Mouse (Mus musculus): ENCODE results near the gene Elovl7. TPM values are rescaled to one million over a fixed set of nuclear protein-coding genes. Genes with fewer than 3 reads are reported as not detected.

Elovl7 gene
- polyA plus RNA-seq, 1 experiment = 0.27 TPM

DNA sequence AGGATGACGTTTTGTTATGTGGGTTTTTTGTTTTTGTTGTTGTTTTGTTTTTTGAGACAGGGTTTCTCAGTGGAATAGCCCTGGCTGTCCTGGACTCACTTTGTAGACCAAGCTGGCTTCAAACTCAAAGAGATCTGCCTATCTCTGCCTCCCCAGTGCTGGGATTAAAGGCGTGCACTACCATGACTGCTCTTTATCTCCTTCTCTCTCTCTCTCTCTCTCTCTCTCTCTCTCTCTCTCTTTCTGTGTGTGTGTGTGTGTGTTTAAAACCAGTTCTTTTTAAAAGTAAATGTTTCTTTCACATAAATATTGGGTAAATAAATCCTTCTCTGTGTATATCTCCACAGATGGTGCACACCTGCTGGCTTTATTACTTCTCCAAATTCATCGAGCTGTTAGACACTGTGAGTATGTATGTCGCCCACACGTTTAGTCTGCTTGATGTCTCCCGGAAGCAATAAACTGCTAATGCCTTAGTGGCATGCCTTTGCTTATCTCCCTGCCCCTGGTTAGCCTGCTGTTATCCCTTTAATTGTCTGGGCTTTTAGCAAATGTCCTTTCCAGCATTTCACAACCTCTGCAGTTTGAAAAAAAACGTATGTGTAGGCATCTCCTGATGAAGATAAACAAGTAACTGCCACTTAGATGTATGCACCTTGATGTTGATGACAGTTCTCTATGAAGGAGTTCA is 57.4 kb downstream of the Elovl7 start:
- Histone ChIP-seq H3K4me3 (ENCODE audit: insufficient read depth, low read length) (no peak overlapping the region), H3K4me1 (ENCODE audit: control insufficient read depth, insufficient read depth, low read length) (peaks cover 13% of the 10 kb centered on the region)
- TF ChIP-seq POLR2A (IDR thresholded peaks at IDR 0.05; ENCODE audit: borderline replicate concordance, low read depth, low read length) (no peak), CTCF (IDR thresholded peaks at IDR 0.05; ENCODE audit: low read depth, low read length) (no peak)

DNA sequence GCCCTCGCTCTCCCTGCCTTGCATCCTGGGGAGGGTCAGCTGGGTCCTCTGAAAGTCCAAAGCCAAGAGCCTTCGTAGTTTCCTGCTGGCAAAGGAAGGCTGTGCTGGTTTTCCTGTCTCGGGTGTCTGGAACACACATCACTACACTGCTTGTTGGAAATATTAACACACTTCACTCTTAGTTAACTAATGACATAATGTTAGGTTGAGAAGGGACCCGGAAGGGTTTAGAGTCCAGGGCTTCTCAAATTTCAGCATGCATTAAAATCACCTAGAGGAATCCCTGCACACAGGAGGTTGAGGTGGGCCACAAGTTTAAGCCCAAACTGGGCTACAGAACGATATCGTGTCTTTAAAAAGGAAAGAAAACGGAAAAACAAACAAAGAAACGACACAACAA is 58.1 kb downstream of the Elovl7 start:
- H3K4me3 ChIP-seq (ENCODE audit: insufficient read depth, low read length) = no peak overlapping the region
- H3K27ac ChIP-seq (ENCODE audit: insufficient read depth, low read depth, low read length) = no peak overlapping the region
- peaks cover 16% of the 10 kb centered on the region for H3K4me1 ChIP-seq (ENCODE audit: control insufficient read depth, insufficient read depth, low read length)
- TF ChIP-seq CTCF (IDR thresholded peaks at IDR 0.05; ENCODE audit: low read depth, low read length) (no peak), POLR2A (IDR thresholded peaks at IDR 0.05; ENCODE audit: borderline replicate concordance, low read depth, low read length) (no peak)

More for the DNA sequence above, 57.4 kb downstream of the Elovl7 start:
- no peak overlapping the region for H3K27ac ChIP-seq (ENCODE audit: insufficient read depth, low read depth, low read length)

DNA sequence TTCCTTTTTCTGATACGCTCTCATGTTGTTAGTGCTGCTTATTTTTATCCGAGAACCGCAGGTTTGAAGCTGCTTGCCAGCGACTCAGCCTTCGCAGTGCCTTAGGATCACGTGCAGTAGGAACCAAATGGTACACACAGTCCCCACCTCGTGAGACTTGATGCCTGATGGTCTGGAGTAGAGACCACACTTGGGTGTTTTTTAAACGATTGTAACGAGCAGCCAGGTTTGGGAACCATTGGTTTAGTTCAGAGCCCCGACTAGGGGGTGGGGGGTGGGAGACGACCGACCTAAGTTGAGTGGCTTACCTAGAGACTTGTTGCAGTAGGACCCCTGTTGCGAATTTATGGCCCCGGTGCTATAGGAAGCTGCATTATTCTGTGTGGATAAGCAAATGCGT is 58.8 kb downstream of the Elovl7 start:
- peaks cover 12% of the 10 kb centered on the region for H3K4me1 ChIP-seq (ENCODE audit: control insufficient read depth, insufficient read depth, low read length)
- no peak overlapping the region for H3K27ac ChIP-seq (ENCODE audit: insufficient read depth, low read depth, low read length)
- H3K4me3 ChIP-seq (ENCODE audit: insufficient read depth, low read length) = no peak overlapping the region
- TF ChIP-seq CTCF (IDR thresholded peaks at IDR 0.05; ENCODE audit: low read depth, low read length) (no peak), POLR2A (IDR thresholded peaks at IDR 0.05; ENCODE audit: borderline replicate concordance, low read depth, low read length) (no peak)

DNA sequence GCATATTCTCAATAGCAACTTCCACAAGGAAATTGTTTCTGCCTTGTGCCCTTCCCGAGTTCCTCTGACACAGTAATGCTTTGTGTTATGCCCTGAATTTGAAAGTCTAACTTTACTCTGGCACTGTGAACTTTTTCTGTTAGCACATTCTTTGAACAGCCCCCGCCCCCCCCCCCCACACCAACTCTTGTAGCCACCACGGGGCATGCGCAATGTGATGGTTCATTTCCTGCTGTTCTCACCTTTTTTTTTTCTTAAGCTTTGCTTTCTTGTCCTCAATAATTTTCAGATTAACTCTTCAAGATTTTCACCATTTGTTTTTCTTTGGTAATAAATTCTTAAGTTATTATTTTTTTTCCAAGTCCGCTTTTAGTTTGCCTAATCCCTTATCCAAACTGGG is 59.3 kb downstream of the Elovl7 start:
- no peak overlapping the region for H3K27ac ChIP-seq (ENCODE audit: insufficient read depth, low read depth, low read length)
- no peak overlapping the region for H3K4me3 ChIP-seq (ENCODE audit: insufficient read depth, low read length)
- H3K4me1 ChIP-seq (ENCODE audit: control insufficient read depth, insufficient read depth, low read length) = peaks cover 11% of the 10 kb centered on the region
- TF ChIP-seq POLR2A (IDR thresholded peaks at IDR 0.05; ENCODE audit: borderline replicate concordance, low read depth, low read length) = no peak
- no peak for TF ChIP-seq CTCF (IDR thresholded peaks at IDR 0.05; ENCODE audit: low read depth, low read length)

DNA sequence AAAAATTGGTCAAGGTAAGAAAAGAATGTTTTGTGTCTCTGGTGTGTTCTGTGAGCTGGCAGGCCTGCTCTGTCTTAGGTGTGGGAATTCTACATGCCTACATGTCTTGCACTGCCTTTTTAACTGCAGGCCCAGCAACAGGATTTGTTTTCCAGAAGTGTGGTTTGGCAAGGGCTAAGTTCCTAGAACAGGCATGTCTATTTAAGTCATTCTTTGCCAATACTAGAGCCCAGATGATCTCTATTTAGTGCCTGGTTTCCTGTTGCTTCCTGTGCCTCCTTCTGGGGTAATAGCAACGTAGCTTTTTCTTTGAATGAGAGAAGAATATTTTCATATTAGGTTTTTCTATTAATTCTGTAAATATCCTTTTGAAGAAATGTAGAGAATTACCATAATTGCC is 62.4 kb downstream of the Elovl7 start:
- H3K4me3 ChIP-seq (ENCODE audit: insufficient read depth, low read length) = no peak overlapping the region
- TF ChIP-seq POLR2A (IDR thresholded peaks at IDR 0.05; ENCODE audit: borderline replicate concordance, low read depth, low read length) = no peak
- no peak for TF ChIP-seq CTCF (IDR thresholded peaks at IDR 0.05; ENCODE audit: low read depth, low read length)
- H3K27ac ChIP-seq (ENCODE audit: insufficient read depth, low read depth, low read length) = no peak overlapping the region
- peaks cover 11% of the 10 kb centered on the region for H3K4me1 ChIP-seq (ENCODE audit: control insufficient read depth, insufficient read depth, low read length)

DNA sequence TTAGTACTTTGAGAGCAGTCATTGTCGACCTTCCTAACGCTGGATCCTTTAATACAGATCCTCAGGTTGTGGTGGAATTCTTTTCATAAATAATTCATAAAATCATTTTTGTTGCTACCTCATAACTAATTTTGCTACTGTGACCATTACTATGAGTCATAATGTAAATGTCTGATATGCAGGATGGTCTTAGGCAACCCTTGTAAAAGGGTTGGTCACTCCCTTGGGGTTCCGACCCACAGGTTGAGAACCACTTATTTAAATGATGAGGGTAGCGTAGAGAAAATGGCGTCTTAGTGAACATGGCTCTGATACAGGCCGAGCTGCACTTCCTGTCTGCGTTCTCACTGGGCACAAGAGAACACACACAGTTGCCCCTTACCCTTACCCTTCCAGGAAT is 63.1 kb downstream of the Elovl7 start:
- H3K27ac ChIP-seq (ENCODE audit: insufficient read depth, low read depth, low read length) = no peak overlapping the region
- no peak overlapping the region for H3K4me3 ChIP-seq (ENCODE audit: insufficient read depth, low read length)
- TF ChIP-seq CTCF (IDR thresholded peaks at IDR 0.05; ENCODE audit: low read depth, low read length) (no peak), POLR2A (IDR thresholded peaks at IDR 0.05; ENCODE audit: borderline replicate concordance, low read depth, low read length) (no peak)
- peaks cover 11% of the 10 kb centered on the region for H3K4me1 ChIP-seq (ENCODE audit: control insufficient read depth, insufficient read depth, low read length)

DNA sequence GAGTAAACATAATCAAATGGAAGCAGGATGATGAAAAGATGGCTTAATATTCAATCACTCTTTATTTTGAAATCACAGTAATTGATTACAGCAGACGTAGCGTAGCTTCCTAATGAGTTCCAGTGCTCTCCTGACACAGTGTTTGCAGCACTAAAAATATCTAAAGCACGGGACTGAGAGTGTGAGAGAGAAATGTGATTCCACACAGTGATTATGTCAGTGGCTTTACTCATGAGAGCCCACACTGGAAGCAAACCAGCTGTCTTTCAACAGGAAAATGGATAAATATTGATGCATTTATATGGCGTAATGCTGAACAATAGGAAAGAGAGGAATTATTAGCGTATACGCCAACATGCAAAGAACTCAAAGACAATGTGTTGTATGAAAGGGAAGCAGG is 64.4 kb downstream of the Elovl7 start:
- TF ChIP-seq CTCF (IDR thresholded peaks at IDR 0.05; ENCODE audit: low read depth, low read length) (no peak), POLR2A (IDR thresholded peaks at IDR 0.05; ENCODE audit: borderline replicate concordance, low read depth, low read length) (no peak)
- Histone ChIP-seq H3K4me3 (ENCODE audit: insufficient read depth, low read length) (no peak overlapping the region), H3K4me1 (ENCODE audit: control insufficient read depth, insufficient read depth, low read length) (peaks cover 11% of the 10 kb centered on the region), H3K27ac (ENCODE audit: insufficient read depth, low read depth, low read length) (no peak overlapping the region)

DNA sequence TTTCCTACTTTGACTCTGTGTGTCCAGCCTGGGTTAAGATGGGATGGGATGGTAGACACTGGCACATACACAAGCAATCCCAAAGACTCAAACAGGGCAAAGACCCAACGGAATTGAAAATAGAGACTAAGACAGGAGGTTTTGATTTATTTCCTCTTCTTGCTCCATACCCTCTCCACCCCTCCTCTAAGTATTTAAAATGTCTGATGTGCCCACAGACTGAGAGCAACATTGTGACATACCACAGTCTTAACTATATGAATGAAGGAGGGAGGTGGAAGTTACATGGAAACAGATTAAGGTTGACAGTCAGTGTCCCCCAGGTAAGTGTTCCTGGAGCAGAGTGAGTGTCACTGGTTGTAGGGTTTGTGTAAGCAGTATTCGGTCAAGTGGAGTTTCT is 70.1 kb downstream of the Elovl7 start:
- no peak for TF ChIP-seq POLR2A (IDR thresholded peaks at IDR 0.05; ENCODE audit: borderline replicate concordance, low read depth, low read length)
- no peak for TF ChIP-seq CTCF (IDR thresholded peaks at IDR 0.05; ENCODE audit: low read depth, low read length)
- peaks cover 6% of the 10 kb centered on the region for H3K4me1 ChIP-seq (ENCODE audit: control insufficient read depth, insufficient read depth, low read length)
- H3K27ac ChIP-seq (ENCODE audit: insufficient read depth, low read depth, low read length) = no peak overlapping the region
- no peak overlapping the region for H3K4me3 ChIP-seq (ENCODE audit: insufficient read depth, low read length)

DNA sequence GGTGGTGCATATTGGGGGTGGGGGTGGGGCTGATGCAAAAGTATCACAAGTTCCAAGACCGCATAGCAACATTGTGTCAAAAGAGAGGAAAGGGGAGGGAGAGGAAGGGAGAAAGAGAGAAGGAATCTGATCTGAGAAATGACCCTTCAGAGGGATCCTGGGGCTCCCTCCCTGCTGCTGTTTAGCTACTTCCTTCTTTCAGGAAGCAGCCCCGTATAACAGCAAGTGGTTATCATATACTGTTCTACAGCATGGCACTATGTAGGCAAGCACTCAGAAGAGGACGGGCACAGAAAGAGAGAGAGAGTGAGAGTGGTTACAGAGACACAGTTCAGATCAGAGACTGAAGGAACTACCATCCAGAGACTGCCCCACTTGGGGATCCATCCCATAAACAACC is 73.7 kb downstream of the Elovl7 start:
- Histone ChIP-seq H3K27ac (ENCODE audit: insufficient read depth, low read depth, low read length) (no peak overlapping the region), H3K4me1 (ENCODE audit: control insufficient read depth, insufficient read depth, low read length) (peaks cover 6% of the 10 kb centered on the region), H3K4me3 (ENCODE audit: insufficient read depth, low read length) (no peak overlapping the region)
- TF ChIP-seq CTCF (IDR thresholded peaks at IDR 0.05; ENCODE audit: low read depth, low read length) (no peak), POLR2A (IDR thresholded peaks at IDR 0.05; ENCODE audit: borderline replicate concordance, low read depth, low read length) (no peak)

DNA sequence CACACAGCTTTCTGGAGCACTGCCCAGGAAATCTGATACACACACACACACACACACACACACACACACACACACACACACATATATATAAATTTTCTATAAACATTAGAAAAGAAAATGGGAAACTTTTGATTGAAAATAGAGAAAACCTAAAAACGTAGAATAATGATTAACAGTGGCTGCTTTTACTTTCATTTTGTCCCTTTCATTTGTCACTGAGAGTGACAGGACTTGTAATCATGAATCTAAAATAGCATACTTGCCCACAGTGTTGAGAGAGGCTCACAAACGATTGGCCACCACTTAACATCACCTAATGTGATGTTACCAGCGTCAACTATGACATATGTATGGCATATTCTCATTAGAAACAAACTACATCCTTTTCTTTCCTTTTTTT is 75.2 kb downstream of the Elovl7 start:
- Histone ChIP-seq H3K27ac (ENCODE audit: insufficient read depth, low read depth, low read length) (no peak overlapping the region), H3K4me3 (ENCODE audit: insufficient read depth, low read length) (no peak overlapping the region), H3K4me1 (ENCODE audit: control insufficient read depth, insufficient read depth, low read length) (peaks cover 6% of the 10 kb centered on the region)
- TF ChIP-seq POLR2A (IDR thresholded peaks at IDR 0.05; ENCODE audit: borderline replicate concordance, low read depth, low read length) (no peak), CTCF (IDR thresholded peaks at IDR 0.05; ENCODE audit: low read depth, low read length) (no peak)

Data from bone marrow macrophage, adult 2 months (primary cell).